Mouse (Mus musculus) layer of hippocampus, postnatal 10 days (tissue): ENCODE results near the gene Lsamp. TPM values are rescaled to one million over a fixed set of nuclear protein-coding genes. Genes with fewer than 3 reads are reported as not detected.

Experiments
- DNase-seq, 2 experiments: peaks; one replicate each; pipeline ENCODE4 v3.0.0; 2021; ENCODE audit warnings: low spot score in 2 of 2
- total RNA-seq, 2 experiments: library from RNA; stranded (reverse); gene quantifications; 2 replicates each; pipeline ENCODE4 v1.2.3; 2021

Lsamp gene
- total RNA-seq, 2 experiments from 2014 or later: 527 to 565 TPM

- DNase-seq: no peak
Measured at GRCm38 (mm10) chr16:40653508-40653907, 669.3 kb downstream of the Lsamp start.

- DNase-seq: no peak
Measured at GRCm38 (mm10) chr16:40656347-40656746, 672.2 kb downstream of the Lsamp start.

GRCm38 (mm10) chr16:40656871-40657270 is 672.7 kb downstream of the Lsamp start:
- DNase-seq: no peak

- DNase-seq: no peak
Measured at GRCm38 (mm10) chr16:40685531-40685930, 701.4 kb downstream of the Lsamp start.

GRCm38 (mm10) chr16:40692292-40692691 is 708.1 kb downstream of the Lsamp start:
- peak in 1 of 2 experiments; percentile 20 for DNase-seq

- no peak for DNase-seq
Measured at GRCm38 (mm10) chr16:40697253-40697652, 713.1 kb downstream of the Lsamp start.

- DNase-seq: no peak
Measured at GRCm38 (mm10) chr16:40708558-40708957, 724.4 kb downstream of the Lsamp start.

- no peak for DNase-seq
Measured at GRCm38 (mm10) chr16:40709574-40709973, 725.4 kb downstream of the Lsamp start.

GRCm38 (mm10) chr16:40710068-40710467 is 725.9 kb downstream of the Lsamp start:
- no peak for DNase-seq

GRCm38 (mm10) chr16:40710491-40710890 is 726.3 kb downstream of the Lsamp start:
- DNase-seq: no peak

- no peak for DNase-seq
Measured at GRCm38 (mm10) chr16:40713725-40714124, 729.6 kb downstream of the Lsamp start.

- DNase-seq: peak; percentile 68 to 77
Measured at GRCm38 (mm10) chr16:40739015-40739414, 754.9 kb downstream of the Lsamp start.

- no peak for DNase-seq
Measured at GRCm38 (mm10) chr16:40739771-40740170, 755.6 kb downstream of the Lsamp start.

- no peak for DNase-seq
Measured at GRCm38 (mm10) chr16:40740273-40740672, 756.1 kb downstream of the Lsamp start.

GRCm38 (mm10) chr16:40827191-40827590 is 843.0 kb downstream of the Lsamp start:
- no peak for DNase-seq

GRCm38 (mm10) chr16:40831536-40831935 is 847.4 kb downstream of the Lsamp start:
- DNase-seq: peak in 1 of 2 experiments; percentile 20

GRCm38 (mm10) chr16:40841765-40842164 is 857.6 kb downstream of the Lsamp start:
- no peak for DNase-seq

- DNase-seq: no peak
Measured at GRCm38 (mm10) chr16:40866733-40867132, 882.6 kb downstream of the Lsamp start.

- no peak for DNase-seq
Measured at GRCm38 (mm10) chr16:40878301-40878700, 894.1 kb downstream of the Lsamp start.

GRCm38 (mm10) chr16:40881942-40882341 is 897.8 kb downstream of the Lsamp start:
- no peak for DNase-seq

GRCm38 (mm10) chr16:40891338-40891737 is 907.2 kb downstream of the Lsamp start:
- peak in 1 of 2 experiments; percentile 14 for DNase-seq

- no peak for DNase-seq
Measured at GRCm38 (mm10) chr16:40897768-40898327, 913.7 kb downstream of the Lsamp start.

GRCm38 (mm10) chr16:40907892-40908291 is 923.7 kb downstream of the Lsamp start:
- no peak for DNase-seq

- DNase-seq: no peak
Measured at GRCm38 (mm10) chr16:40914141-40914540, 930.0 kb downstream of the Lsamp start.
